Mouse (Mus musculus): ENCODE results near the gene Armc8. TPM values are rescaled to one million over a fixed set of nuclear protein-coding genes. Genes with fewer than 3 reads are reported as not detected.

Armc8 gene
- total and polyA plus RNA-seq, 2 experiments from 2014 or later, result 68.5 to 69.2 TPM

GRCm38 (mm10) chr9:99575677-99576480 is 7.2 kb upstream of the Armc8 start, which contains the start of gene Dbr1:
Dbr1 (plus strand) TSS chr9:99575799.
- Histone ChIP-seq H3K4me3 (ENCODE audit: low read length) (peak within 1 kb of the TSS; percentile 99), H3K4me1 (ENCODE audit: insufficient read depth, low read length) (no peaks in the 10 kb centered on the region), H3K9ac (replicated peaks; ENCODE audit: low read length) (peak within 1 kb of the TSS; percentile 88), H3K27ac (peak within 1 kb of the TSS; percentile 84), H3K4me2 (ENCODE audit: low read depth, low read length) (peak within 1 kb of the TSS; percentile 83), H3K9me3 (ENCODE audit: low read length) (no peaks in the 10 kb centered on the region), H3K36me3 (ENCODE audit: insufficient read depth, low read length) (0 out of 2 replicates have a peak, but pooled peaks cover 3% of the 10 kb centered on the region), H3K27me3 (ENCODE audit: insufficient read depth, low read length) (no peaks in the 10 kb centered on the region)
- WGBS, result 0% methylated on average over 57 of the region's 57 CpGs
- peak; percentile 97 for ATAC-seq
- peak; percentile 96 for DNase-seq (ENCODE audit: low spot score)
- TF ChIP-seq CTCF (IDR thresholded peaks at IDR 0.05; ENCODE audit: low read depth), result no peak

- TF ChIP-seq CTCF (IDR thresholded peaks at IDR 0.05; ENCODE audit: low read depth), result no peak
- ATAC-seq (peak; percentile 48; the same call in 1 of the 2 replicates), DNase-seq (ENCODE audit: low spot score) (no peak)
- Histone ChIP-seq H3K9ac (replicated peaks; ENCODE audit: low read length) (peak overlapping the region; percentile 96), H3K36me3 (ENCODE audit: insufficient read depth, low read length) (no peaks in the 10 kb centered on the region), H3K9me3 (ENCODE audit: low read length) (no peaks in the 10 kb centered on the region), H3K27me3 (ENCODE audit: insufficient read depth, low read length) (no peaks in the 10 kb centered on the region), H3K4me1 (ENCODE audit: insufficient read depth, low read length) (peaks cover 10% of the 10 kb centered on the region), H3K27ac (peak overlapping the region; percentile 99), H3K4me2 (ENCODE audit: low read depth, low read length) (peak overlapping the region; percentile 75), H3K4me3 (ENCODE audit: low read length) (peak overlapping the region; percentile 95)
- WGBS, result 2% methylated on average over 9 of the region's 9 CpGs
Observed at GRCm38 (mm10) chr9:99569071-99569397, 335 bp upstream of the Armc8 start.

GRCm38 (mm10) chr9:99568023-99568346 is 714 bp downstream of the Armc8 start:
- ATAC-seq (no peak; the same call in 1 of the 2 replicates), DNase-seq (ENCODE audit: low spot score) (peak; percentile 49)
- H3K9ac ChIP-seq (replicated peaks; ENCODE audit: low read length), result peak overlapping the region; percentile 96
- TF ChIP-seq CTCF (IDR thresholded peaks at IDR 0.05; ENCODE audit: low read depth), result peak; percentile 31; the same call in 1 of the 2 replicates
- peaks cover 10% of the 10 kb centered on the region for H3K4me1 ChIP-seq (ENCODE audit: insufficient read depth, low read length)
- peak overlapping the region; percentile 99 for H3K27ac ChIP-seq
- H3K9me3 ChIP-seq (ENCODE audit: low read length), result no peaks in the 10 kb centered on the region
- H3K27me3 ChIP-seq (ENCODE audit: insufficient read depth, low read length), result no peaks in the 10 kb centered on the region
- WGBS, result 1% methylated on average over 15 of the region's 15 CpGs
- peak overlapping the region; percentile 75 for H3K4me2 ChIP-seq (ENCODE audit: low read depth, low read length)
- peak overlapping the region; percentile 95 for H3K4me3 ChIP-seq (ENCODE audit: low read length)
- no peaks in the 10 kb centered on the region for H3K36me3 ChIP-seq (ENCODE audit: insufficient read depth, low read length)

- Histone ChIP-seq H3K9ac (replicated peaks; ENCODE audit: low read length) (no peak overlapping the region), H3K4me1 (ENCODE audit: insufficient read depth, low read length) (peaks cover 10% of the 10 kb centered on the region), H3K27me3 (ENCODE audit: insufficient read depth, low read length) (no peaks in the 10 kb centered on the region), H3K4me2 (ENCODE audit: low read depth, low read length) (no peak overlapping the region), H3K27ac (no peak overlapping the region), H3K4me3 (ENCODE audit: low read length) (no peak overlapping the region), H3K36me3 (ENCODE audit: insufficient read depth, low read length) (no peaks in the 10 kb centered on the region), H3K9me3 (ENCODE audit: low read length) (no peaks in the 10 kb centered on the region)
- peak; percentile 6 for DNase-seq (ENCODE audit: low spot score)
- no peak for TF ChIP-seq CTCF (IDR thresholded peaks at IDR 0.05; ENCODE audit: low read depth)
- 34% methylated on average over 11 of the region's 11 CpGs for WGBS
- no peak for ATAC-seq
Observed at GRCm38 (mm10) chr9:99563714-99564113, 5.0 kb downstream of the Armc8 start.

- Histone ChIP-seq H3K36me3 (ENCODE audit: insufficient read depth, low read length) (no peaks in the 10 kb centered on the region), H3K4me3 (ENCODE audit: low read length) (no peak overlapping the region), H3K27me3 (ENCODE audit: insufficient read depth, low read length) (no peaks in the 10 kb centered on the region), H3K4me1 (ENCODE audit: insufficient read depth, low read length) (no peaks in the 10 kb centered on the region), H3K9ac (replicated peaks; ENCODE audit: low read length) (no peak overlapping the region), H3K27ac (no peak overlapping the region), H3K4me2 (ENCODE audit: low read depth, low read length) (no peak overlapping the region), H3K9me3 (ENCODE audit: low read length) (no peaks in the 10 kb centered on the region)
- 94% methylated on average over 3 of the region's 3 CpGs for WGBS
- DNase-seq (ENCODE audit: low spot score), result no peak
- no peak for TF ChIP-seq CTCF (IDR thresholded peaks at IDR 0.05; ENCODE audit: low read depth)
- ATAC-seq, result no peak
Observed at GRCm38 (mm10) chr9:99560389-99560788, 8.3 kb downstream of the Armc8 start.

- Histone ChIP-seq H3K36me3 (ENCODE audit: insufficient read depth, low read length) (no peaks in the 10 kb centered on the region), H3K27ac (no peak overlapping the region), H3K27me3 (ENCODE audit: insufficient read depth, low read length) (no peaks in the 10 kb centered on the region), H3K4me3 (ENCODE audit: low read length) (no peak overlapping the region), H3K9ac (replicated peaks; ENCODE audit: low read length) (no peak overlapping the region), H3K4me1 (ENCODE audit: insufficient read depth, low read length) (no peaks in the 10 kb centered on the region), H3K4me2 (ENCODE audit: low read depth, low read length) (no peak overlapping the region), H3K9me3 (ENCODE audit: low read length) (no peaks in the 10 kb centered on the region)
- no peak for TF ChIP-seq CTCF (IDR thresholded peaks at IDR 0.05; ENCODE audit: low read depth)
- DNase-seq (ENCODE audit: low spot score) (no peak), ATAC-seq (no peak)
Observed at GRCm38 (mm10) chr9:99559557-99559904, 9.2 kb downstream of the Armc8 start.

GRCm38 (mm10) chr9:99558824-99559556 is 9.7 kb downstream of the Armc8 start:
- WGBS, result 91% methylated on average over 7 of the region's 7 CpGs
- Histone ChIP-seq H3K4me3 (ENCODE audit: low read length) (no peak overlapping the region), H3K36me3 (ENCODE audit: insufficient read depth, low read length) (no peaks in the 10 kb centered on the region), H3K27me3 (ENCODE audit: insufficient read depth, low read length) (no peaks in the 10 kb centered on the region), H3K4me2 (ENCODE audit: low read depth, low read length) (no peak overlapping the region), H3K9me3 (ENCODE audit: low read length) (no peaks in the 10 kb centered on the region), H3K4me1 (ENCODE audit: insufficient read depth, low read length) (no peaks in the 10 kb centered on the region), H3K27ac (no peak overlapping the region), H3K9ac (replicated peaks; ENCODE audit: low read length) (no peak overlapping the region)
- no peak for TF ChIP-seq CTCF (IDR thresholded peaks at IDR 0.05; ENCODE audit: low read depth)
- no peak for DNase-seq (ENCODE audit: low spot score)
- ATAC-seq, result no peak

Data from hindbrain, postnatal 0 days (tissue).